Mouse (Mus musculus): ENCODE data around the gene Batf. TPM values are rescaled to one million over a fixed set of nuclear protein-coding genes. Genes with fewer than 3 reads are reported as not detected.
A peak's percentile ranks its signal among the peaks of the same experiment; 100 is the strongest.

Batf gene
- polyA plus RNA-seq, 1 experiment, result 1.1 TPM

- Histone ChIP-seq H3K27ac (ENCODE audit: control insufficient read depth, insufficient read depth, low read depth, low read length) (no peak overlapping the region), H3K27me3 (ENCODE audit: control insufficient read depth, insufficient read depth, low read length) (no peaks in the 10 kb centered on the region), H3K4me3 (ENCODE audit: control insufficient read depth, low read depth, low read length) (no peak overlapping the region), H3K36me3 (ENCODE audit: control insufficient read depth, insufficient read depth, low read length) (no peaks in the 10 kb centered on the region), H3K4me1 (ENCODE audit: control insufficient read depth, insufficient read depth, low read length) (peaks cover 4% of the 10 kb centered on the region; the same call in 1 of the 2 replicates)
- no peak for TF ChIP-seq POLR2A (IDR thresholded peaks at IDR 0.05; ENCODE audit: control insufficient read depth, low read depth, low read length)
- TF ChIP-seq CTCF (IDR thresholded peaks at IDR 0.05; ENCODE audit: control insufficient read depth, insufficient read depth, insufficient replicate concordance, low read depth, low read length), result no peak
These were observed 40.4 kb downstream of the Batf start for GRCm38 (mm10) chr12:85726729-85727397.

GRCm38 (mm10) chr12:85728181-85728580 lies 41.7 kb downstream of the Batf start:
- Histone ChIP-seq H3K27me3 (ENCODE audit: control insufficient read depth, insufficient read depth, low read length) (no peaks in the 10 kb centered on the region), H3K36me3 (ENCODE audit: control insufficient read depth, insufficient read depth, low read length) (no peaks in the 10 kb centered on the region), H3K27ac (ENCODE audit: control insufficient read depth, insufficient read depth, low read depth, low read length) (no peak overlapping the region), H3K4me3 (ENCODE audit: control insufficient read depth, low read depth, low read length) (no peak overlapping the region), H3K4me1 (ENCODE audit: control insufficient read depth, insufficient read depth, low read length) (peaks cover 4% of the 10 kb centered on the region; the same call in 1 of the 2 replicates)
- TF ChIP-seq CTCF (IDR thresholded peaks at IDR 0.05; ENCODE audit: control insufficient read depth, insufficient read depth, insufficient replicate concordance, low read depth, low read length) (no peak), POLR2A (IDR thresholded peaks at IDR 0.05; ENCODE audit: control insufficient read depth, low read depth, low read length) (no peak)

- Histone ChIP-seq H3K27me3 (ENCODE audit: control insufficient read depth, insufficient read depth, low read length) (no peaks in the 10 kb centered on the region), H3K36me3 (ENCODE audit: control insufficient read depth, insufficient read depth, low read length) (no peaks in the 10 kb centered on the region), H3K4me1 (ENCODE audit: control insufficient read depth, insufficient read depth, low read length) (peaks cover 4% of the 10 kb centered on the region; the same call in 1 of the 2 replicates), H3K27ac (ENCODE audit: control insufficient read depth, insufficient read depth, low read depth, low read length) (no peak overlapping the region), H3K4me3 (ENCODE audit: control insufficient read depth, low read depth, low read length) (peak overlapping the region; percentile 6)
- TF ChIP-seq CTCF (IDR thresholded peaks at IDR 0.05; ENCODE audit: control insufficient read depth, insufficient read depth, insufficient replicate concordance, low read depth, low read length) (peak; percentile 100), POLR2A (IDR thresholded peaks at IDR 0.05; ENCODE audit: control insufficient read depth, low read depth, low read length) (no peak)
These were observed 42.8 kb downstream of the Batf start for GRCm38 (mm10) chr12:85729022-85729944.

- H3K27me3 ChIP-seq (ENCODE audit: control insufficient read depth, insufficient read depth, low read length), result no peaks in the 10 kb centered on the region
- H3K27ac ChIP-seq (ENCODE audit: control insufficient read depth, insufficient read depth, low read depth, low read length), result no peak overlapping the region
- H3K36me3 ChIP-seq (ENCODE audit: control insufficient read depth, insufficient read depth, low read length), result no peaks in the 10 kb centered on the region
- H3K4me3 ChIP-seq (ENCODE audit: control insufficient read depth, low read depth, low read length), result no peak overlapping the region
- peaks cover 4% of the 10 kb centered on the region; the same call in 1 of the 2 replicates for H3K4me1 ChIP-seq (ENCODE audit: control insufficient read depth, insufficient read depth, low read length)
- TF ChIP-seq CTCF (IDR thresholded peaks at IDR 0.05; ENCODE audit: control insufficient read depth, insufficient read depth, insufficient replicate concordance, low read depth, low read length) (no peak), POLR2A (IDR thresholded peaks at IDR 0.05; ENCODE audit: control insufficient read depth, low read depth, low read length) (no peak)
These were observed 43.4 kb downstream of the Batf start for GRCm38 (mm10) chr12:85729945-85730290.

- no peak overlapping the region for H3K27ac ChIP-seq (ENCODE audit: control insufficient read depth, insufficient read depth, low read depth, low read length)
- TF ChIP-seq POLR2A (IDR thresholded peaks at IDR 0.05; ENCODE audit: control insufficient read depth, low read depth, low read length) (no peak), CTCF (IDR thresholded peaks at IDR 0.05; ENCODE audit: control insufficient read depth, insufficient read depth, insufficient replicate concordance, low read depth, low read length) (no peak)
- no peaks in the 10 kb centered on the region for H3K4me1 ChIP-seq (ENCODE audit: control insufficient read depth, insufficient read depth, low read length)
- H3K27me3 ChIP-seq (ENCODE audit: control insufficient read depth, insufficient read depth, low read length), result no peaks in the 10 kb centered on the region
- no peaks in the 10 kb centered on the region for H3K36me3 ChIP-seq (ENCODE audit: control insufficient read depth, insufficient read depth, low read length)
- H3K4me3 ChIP-seq (ENCODE audit: control insufficient read depth, low read depth, low read length), result no peak overlapping the region
These were observed 49.7 kb downstream of the Batf start for GRCm38 (mm10) chr12:85736203-85736602.

GRCm38 (mm10) chr12:85736960-85737359 lies 50.5 kb downstream of the Batf start:
- TF ChIP-seq CTCF (IDR thresholded peaks at IDR 0.05; ENCODE audit: control insufficient read depth, insufficient read depth, insufficient replicate concordance, low read depth, low read length) (no peak), POLR2A (IDR thresholded peaks at IDR 0.05; ENCODE audit: control insufficient read depth, low read depth, low read length) (no peak)
- Histone ChIP-seq H3K27ac (ENCODE audit: control insufficient read depth, insufficient read depth, low read depth, low read length) (no peak overlapping the region), H3K4me3 (ENCODE audit: control insufficient read depth, low read depth, low read length) (no peak overlapping the region), H3K27me3 (ENCODE audit: control insufficient read depth, insufficient read depth, low read length) (no peaks in the 10 kb centered on the region), H3K4me1 (ENCODE audit: control insufficient read depth, insufficient read depth, low read length) (no peaks in the 10 kb centered on the region), H3K36me3 (ENCODE audit: control insufficient read depth, insufficient read depth, low read length) (no peaks in the 10 kb centered on the region)
